Mouse (Mus musculus) c-Kit-positive CD71-positive TER-119-positive erythroid progenitor cells, embryonic 14.5 days (primary cell): ENCODE data around the gene Tmem168.
A peak's percentile ranks its signal among the peaks of the same experiment; 100 is the strongest.

Source experiments
- DNase-seq: peaks from one replicate; pipeline ENCODE4 v3.0.0-alpha.2; 2013; ENCODE audit warnings: low spot score

The Tmem168 gene

GRCm38 (mm10) chr6:13607621-13608493 lies at the start of gene Tmem168:
TSS of gene Tmem168 (minus strand) at chr6:13608100.
- DNase-seq = peak; percentile 83

GRCm38 (mm10) chr6:13654081-13654480 lies 46.2 kb upstream of the Tmem168 start:
- DNase-seq = no peak

- no peak for DNase-seq
Observed at GRCm38 (mm10) chr6:13652284-13652683, 44.4 kb upstream of the Tmem168 start.

GRCm38 (mm10) chr6:13650854-13651253 lies 43.0 kb upstream of the Tmem168 start:
- DNase-seq = no peak

- no peak for DNase-seq
Observed at GRCm38 (mm10) chr6:13648305-13648704, 40.4 kb upstream of the Tmem168 start.

- DNase-seq = no peak
Observed at GRCm38 (mm10) chr6:13636582-13636989, 28.7 kb upstream of the Tmem168 start.

GRCm38 (mm10) chr6:13632571-13632970 lies 24.7 kb upstream of the Tmem168 start:
- no peak for DNase-seq

GRCm38 (mm10) chr6:13630607-13631006 lies 22.7 kb upstream of the Tmem168 start:
- no peak for DNase-seq

- no peak for DNase-seq
Observed at GRCm38 (mm10) chr6:13619618-13620017, 11.7 kb upstream of the Tmem168 start.

GRCm38 (mm10) chr6:13617110-13617509 lies 9.2 kb upstream of the Tmem168 start:
- DNase-seq = no peak

GRCm38 (mm10) chr6:13614568-13614967 lies 6.7 kb upstream of the Tmem168 start:
- no peak for DNase-seq

- no peak for DNase-seq
Observed at GRCm38 (mm10) chr6:13613671-13614070, 5.8 kb upstream of the Tmem168 start.

- no peak for DNase-seq
Observed at GRCm38 (mm10) chr6:13610869-13611268, 3.0 kb upstream of the Tmem168 start.

GRCm38 (mm10) chr6:13609353-13610140 lies 1.6 kb upstream of the Tmem168 start:
- DNase-seq = no peak

- peak; percentile 44 for DNase-seq
Observed at GRCm38 (mm10) chr6:13606921-13607620, 829 bp downstream of the Tmem168 start.

GRCm38 (mm10) chr6:13606394-13606793 lies 1.5 kb downstream of the Tmem168 start:
- no peak for DNase-seq

GRCm38 (mm10) chr6:13603134-13603533 lies 4.8 kb downstream of the Tmem168 start:
- DNase-seq = no peak

GRCm38 (mm10) chr6:13601587-13601986 lies 6.3 kb downstream of the Tmem168 start:
- no peak for DNase-seq

- no peak for DNase-seq
Observed at GRCm38 (mm10) chr6:13598239-13598923, 9.5 kb downstream of the Tmem168 start.

- DNase-seq = no peak
Observed at GRCm38 (mm10) chr6:13592729-13593345, 15.1 kb downstream of the Tmem168 start.

GRCm38 (mm10) chr6:13586560-13586959 lies 21.3 kb downstream of the Tmem168 start:
- DNase-seq = no peak
